Mouse (Mus musculus) CH12.LX (cell line): ENCODE results near the gene Rusc2. TPM values are rescaled to one million over a fixed set of nuclear protein-coding genes. Genes with fewer than 3 reads are reported as not detected.
A peak's percentile ranks its signal among the peaks of the same experiment; 100 is the strongest.

Experiments
- DNase-seq: peaks from one replicate; pipeline ENCODE4 v3.0.0-alpha.2; 2013; ENCODE audit errors: extremely low read depth
- H3K27ac ChIP-seq: 2 replicates; pipeline ENCODE4 v1.5.1; 2012; ENCODE audit warnings: low read depth, mild to moderate bottlenecking, control low read depth, moderate library complexity; ENCODE audit not compliant: insufficient read depth
- H3K27me3 ChIP-seq: replicated peaks from 2 replicates; pipeline ENCODE3; 2012; ENCODE audit warnings: inconsistent platforms
- H3K36me3 ChIP-seq, 2 experiments: replicated peaks in 1 of 2; 2 replicates each; pipeline versions ENCODE3 to v1.6.1; 2012; ENCODE audit warnings: inconsistent platforms in 1 of 2, low read length in 1 of 2, mild to moderate bottlenecking in 1 of 2, mixed read lengths in 1 of 2, moderate library complexity in 1 of 2; ENCODE audit not compliant: control insufficient read depth in 1 of 2, insufficient read depth in 1 of 2
- H3K4me1 ChIP-seq, 2 experiments: 2 replicates each; pipeline ENCODE4 v1.6.1; 2012; ENCODE audit warnings: inconsistent platforms in 1 of 2, moderate library complexity in 1 of 2; ENCODE audit not compliant: insufficient read depth in 2 of 2, control insufficient read depth in 1 of 2
- H3K4me2 ChIP-seq: 2 replicates; pipeline ENCODE4 v1.6.1; 2012; ENCODE audit warnings: low read depth, mild to moderate bottlenecking, control low read depth; ENCODE audit not compliant: poor library complexity, insufficient read depth, severe bottlenecking
- H3K4me3 ChIP-seq, 3 experiments: fragments of 150-350 bp in 1 of 3; sonication (generic) in 1 of 3; replicated peaks in 1 of 3; 2 replicates each; pipeline versions ENCODE3 to v1.5.1; 2011 to 2012; ENCODE audit warnings: low read depth in 2 of 3, low read length in 2 of 3, mild to moderate bottlenecking in 2 of 3, moderate library complexity in 2 of 3, control low read depth in 1 of 3, improper control_type of control experiment in 1 of 3, inconsistent platforms in 1 of 3, mixed read lengths in 1 of 3; ENCODE audit not compliant: poor library complexity in 1 of 3
- H3K79me2 ChIP-seq: replicated peaks from 2 replicates; pipeline ENCODE4 v1.6.1; 2012; ENCODE audit warnings: mild to moderate bottlenecking, moderate library complexity; ENCODE audit not compliant: control insufficient read depth, poor library complexity, insufficient read depth, severe bottlenecking; ENCODE audit errors: extremely low read depth
- H3K9ac ChIP-seq: 2 replicates; pipeline ENCODE4 v1.6.1; 2012; ENCODE audit warnings: low read depth, mild to moderate bottlenecking, control low read depth, moderate library complexity; ENCODE audit not compliant: insufficient read depth
- H3K9me3 ChIP-seq: replicated peaks from 2 replicates; pipeline ENCODE3; 2012; ENCODE audit warnings: low read length, inconsistent platforms, mixed read lengths
- CHD1 ChIP-seq: IDR thresholded peaks from 2 replicates; pipeline ENCODE4 v1.6.1; 2012; ENCODE audit warnings: low read depth, low read length, improper control_type of control experiment, inconsistent platforms
- CTCF ChIP-seq, 2 experiments: IDR thresholded peaks in 1 of 2; conservative IDR thresholded peaks in 1 of 2; 2 replicates each; pipeline ENCODE4 v1.5.1; 2011 to 2012; ENCODE audit warnings: low read depth in 2 of 2, low read length in 2 of 2, improper control_type of control experiment in 1 of 2, inconsistent platforms in 1 of 2, mild to moderate bottlenecking in 1 of 2, moderate library complexity in 1 of 2
- E2F4 ChIP-seq: IDR thresholded peaks from 2 replicates; pipeline ENCODE4 v1.6.1; 2011; ENCODE audit warnings: low read depth, low read length, improper control_type of control experiment; ENCODE audit not compliant: insufficient replicate concordance
- ELF1 ChIP-seq: IDR thresholded peaks from 2 replicates; pipeline ENCODE4 v1.6.1; 2014; ENCODE audit warnings: low read depth, mild to moderate bottlenecking, inconsistent platforms, low read length, improper control_type of control experiment
- ETS1 ChIP-seq: conservative IDR thresholded peaks from 2 replicates; pipeline ENCODE4 v1.6.1; 2012; ENCODE audit warnings: low read depth, mild to moderate bottlenecking, inconsistent platforms, low read length, improper control_type of control experiment, moderate library complexity
- HCFC1 ChIP-seq: IDR thresholded peaks from 2 replicates; pipeline ENCODE4 v1.6.1; 2012; ENCODE audit warnings: low read depth, mild to moderate bottlenecking, inconsistent platforms, low read length, improper control_type of control experiment
- JUN ChIP-seq: IDR thresholded peaks from 2 replicates; pipeline ENCODE4 v1.6.1; 2011; ENCODE audit warnings: low read depth, mild to moderate bottlenecking, low read length, improper control_type of control experiment, moderate library complexity; ENCODE audit not compliant: insufficient read depth
- KAT2A ChIP-seq: IDR thresholded peaks from 2 replicates; pipeline ENCODE4 v1.6.1; 2012; ENCODE audit warnings: low read length, improper control_type of control experiment, inconsistent platforms; ENCODE audit not compliant: insufficient replicate concordance
- MAFK ChIP-seq: IDR thresholded peaks from 2 replicates; pipeline ENCODE4 v1.6.1; 2011; ENCODE audit warnings: low read length, improper control_type of control experiment; ENCODE audit not compliant: insufficient replicate concordance
- MAZ ChIP-seq: IDR thresholded peaks from 2 replicates; pipeline ENCODE4 v1.6.1; 2012; ENCODE audit warnings: low read depth, mild to moderate bottlenecking, inconsistent platforms, low read length, improper control_type of control experiment, moderate library complexity
- MEF2A ChIP-seq: IDR thresholded peaks from 2 replicates; pipeline ENCODE4 v1.6.1; 2014; ENCODE audit warnings: low read depth, mild to moderate bottlenecking, inconsistent platforms, low read length, improper control_type of control experiment, borderline replicate concordance
- MXI1 ChIP-seq: IDR thresholded peaks from 2 replicates; pipeline ENCODE4 v1.6.1; 2011; ENCODE audit warnings: mild to moderate bottlenecking, low read depth, low read length, improper control_type of control experiment
- POLR2A ChIP-seq: IDR thresholded peaks from 2 replicates; pipeline ENCODE4 v1.6.1; 2011; ENCODE audit warnings: low read depth, mild to moderate bottlenecking, improper control_type of control experiment, low read length
- RAD21 ChIP-seq: IDR thresholded peaks from 2 replicates; pipeline ENCODE4 v1.6.1; 2011; ENCODE audit warnings: low read depth, mild to moderate bottlenecking, low read length, improper control_type of control experiment, moderate library complexity
- SIN3A ChIP-seq: IDR thresholded peaks from 2 replicates; pipeline ENCODE4 v1.6.1; 2012; ENCODE audit warnings: low read length, improper control_type of control experiment, inconsistent platforms
- ZNF384 ChIP-seq: IDR thresholded peaks from 2 replicates; pipeline ENCODE4 v1.6.1; 2012; ENCODE audit warnings: low read depth, low read length, improper control_type of control experiment, inconsistent platforms
- dilution Hi-C: fragments of 300-500 bp; cut with MboI; formaldehyde crosslinking; loops from 2 replicates; pipeline ENCODE4 v1.14.3; 2020; ENCODE audit warnings: low sequenced_read_pairs; ENCODE audit not compliant: extremely low pct_unique_long_range_greater_than_20kb, extremely low pct_ligation_motif_present
- in situ Hi-C: fragments of 300-500 bp; cut with MboI; formaldehyde crosslinking; loops from 3 replicates; pipeline ENCODE4 v1.14.3; 2019; ENCODE audit warnings: low sequenced_read_pairs, low pct_ligation_motif_present, low pct_unique_long_range_greater_than_20kb, mixed read lengths
- polyA plus RNA-seq: library from polyadenylated mRNA; unstranded; fragments of >175 nt; gene quantifications from 2 replicates; pipeline ENCODE4 v1.2.1, GENCODE M21; 2012; ENCODE audit warnings: low read depth; ENCODE audit not compliant: insufficient read length
- total RNA-seq, 2 experiments: library from RNA; depleted of rRNA; stranded (reverse); fragments of 300-350 nt in 1 of 2; fragments of >200 nt in 1 of 2; gene quantifications; 2 replicates each; pipeline ENCODE4 v1.2.3; 2012 to 2014

Rusc2 gene
- total and polyA plus RNA-seq, 3 experiments, result not detected

DNA sequence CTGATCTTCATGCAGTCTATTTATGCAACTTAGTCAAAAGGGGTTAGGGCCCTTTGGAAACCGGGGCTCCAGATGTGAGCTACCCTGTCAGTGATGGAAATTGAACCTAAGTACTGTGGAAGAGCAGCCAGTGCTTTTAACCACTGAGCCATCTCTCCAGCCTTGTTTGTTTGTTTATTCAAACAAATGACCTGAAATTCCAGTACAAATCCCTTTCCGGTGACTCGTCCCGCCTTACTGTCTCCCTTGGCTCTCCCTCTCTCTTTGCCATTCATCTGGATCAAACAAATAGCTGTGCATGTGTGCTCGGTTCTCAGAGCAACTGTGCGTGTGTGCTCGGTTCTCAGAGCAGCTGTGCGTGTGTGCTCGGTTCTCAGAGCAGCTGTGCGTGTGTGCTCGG is 10.4 kb upstream of the Rusc2 start:
- Histone ChIP-seq H3K4me3 (no peak overlapping the region), H3K27me3 (peaks cover 6% of the 10 kb centered on the region), H3K4me1 (peaks cover 0 to 3% of the 10 kb centered on the region in 2 experiments; a peak in 1 of 4 replicates), H3K9ac (no peak overlapping the region), H3K27ac (no peak overlapping the region), H3K4me2 (no peak overlapping the region), H3K79me2 (no peaks in the 10 kb centered on the region), H3K36me3 (no peaks in the 10 kb centered on the region), H3K9me3 (no peaks in the 10 kb centered on the region)
- in situ Hi-C loops, result no loop called here
- TF ChIP-seq ZNF384 (no peak), HCFC1 (no peak), JUN (no peak)
- no peak for DNase-seq
- dilution Hi-C loops, result no loop called here

DNA sequence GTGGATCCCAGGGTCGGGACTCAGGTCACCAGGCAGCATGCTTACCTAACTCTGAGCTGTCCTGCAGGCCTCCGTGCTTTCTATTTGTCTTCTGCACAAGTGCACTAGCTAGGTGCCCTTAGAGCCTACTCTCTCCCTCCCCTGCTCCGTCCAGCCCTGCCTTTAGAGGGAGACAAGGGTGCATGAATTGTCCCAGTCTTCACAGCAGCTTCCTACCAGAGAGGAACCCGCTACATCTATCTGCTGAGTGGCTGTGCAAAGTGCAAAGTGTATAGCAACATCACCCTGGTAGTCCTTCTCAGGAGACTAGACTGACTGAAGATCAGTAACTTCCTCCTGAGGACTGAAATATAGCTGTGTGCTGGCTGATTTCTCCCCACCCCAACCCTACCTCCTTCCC is 9.6 kb upstream of the Rusc2 start:
- in situ Hi-C loops, result no loop called here

GRCm38 (mm10) chr4:43374266-43374665 is 7.5 kb upstream of the Rusc2 start:
- Histone ChIP-seq H3K4me3 (no peak overlapping the region), H3K79me2 (no peaks in the 10 kb centered on the region)
- no peak for DNase-seq

More for the DNA sequence above, 9.6 kb upstream of the Rusc2 start:
- H3K9me3 ChIP-seq, result no peaks in the 10 kb centered on the region
- peaks cover 4% of the 10 kb centered on the region for H3K27me3 ChIP-seq
- dilution Hi-C loops, result no loop called here
- no peaks in the 10 kb centered on the region for H3K79me2 ChIP-seq
- peaks cover 0 to 3% of the 10 kb centered on the region in 2 experiments; a peak in 1 of 4 replicates for H3K4me1 ChIP-seq
- DNase-seq, result no peak
- H3K36me3 ChIP-seq, result no peaks in the 10 kb centered on the region
- no peak overlapping the region for H3K4me3 ChIP-seq
- no peak overlapping the region for H3K27ac ChIP-seq
- no peak overlapping the region for H3K4me2 ChIP-seq
- H3K9ac ChIP-seq, result no peak overlapping the region
- TF ChIP-seq ELF1 (no peak), KAT2A (no peak), CTCF (conservative IDR thresholded peaks at IDR 0.05 in 1 of 2, IDR thresholded peaks at IDR 0.05 in 1 of 2; ENCODE audit: low read depth in 2 of 2, low read length in 2 of 2) (0 out of 4 replicates have a peak, but pooled peaks of 1 of the 2 experiments have one; percentile 6), CHD1 (no peak), MXI1 (no peak), E2F4 (no peak)

More at GRCm38 (mm10) chr4:43374266-43374665, 7.5 kb upstream of the Rusc2 start:
- H3K9ac ChIP-seq, result no peak overlapping the region
- H3K27me3 ChIP-seq, result peaks cover 4% of the 10 kb centered on the region
- no peaks in the 10 kb centered on the region for H3K9me3 ChIP-seq
- H3K4me2 ChIP-seq, result no peak overlapping the region
- dilution Hi-C loops, result no loop called here
- H3K36me3 ChIP-seq, result no peaks in the 10 kb centered on the region
- TF ChIP-seq RAD21, result no peak
- TF ChIP-seq SIN3A, result no peak
- TF ChIP-seq E2F4, result no peak
- TF ChIP-seq JUN, result no peak
- TF ChIP-seq MAFK, result no peak
- TF ChIP-seq MAZ, result no peak
- TF ChIP-seq MEF2A, result no peak
- no peak for TF ChIP-seq ETS1
- no peak for TF ChIP-seq POLR2A
- H3K4me1 ChIP-seq, result peaks cover 0 to 3% of the 10 kb centered on the region in 2 experiments; a peak in 1 of 4 replicates
- in situ Hi-C loops, result no loop called here
- no peak overlapping the region for H3K27ac ChIP-seq
